Mouse (Mus musculus) stomach, postnatal 0 days (tissue): ENCODE results near the gene Itprid2.

ENCODE experiments used
- CTCF ChIP-seq: IDR thresholded peaks from 2 replicates; pipeline ENCODE4 v1.5.1; 2016; ENCODE audit warnings: antibody characterized with exemption, low read depth, mild to moderate bottlenecking, moderate library complexity
- EP300 ChIP-seq: optimal IDR thresholded peaks from 2 replicates; pipeline ENCODE3; 2016; ENCODE audit warnings: antibody characterized with exemption

DNA sequence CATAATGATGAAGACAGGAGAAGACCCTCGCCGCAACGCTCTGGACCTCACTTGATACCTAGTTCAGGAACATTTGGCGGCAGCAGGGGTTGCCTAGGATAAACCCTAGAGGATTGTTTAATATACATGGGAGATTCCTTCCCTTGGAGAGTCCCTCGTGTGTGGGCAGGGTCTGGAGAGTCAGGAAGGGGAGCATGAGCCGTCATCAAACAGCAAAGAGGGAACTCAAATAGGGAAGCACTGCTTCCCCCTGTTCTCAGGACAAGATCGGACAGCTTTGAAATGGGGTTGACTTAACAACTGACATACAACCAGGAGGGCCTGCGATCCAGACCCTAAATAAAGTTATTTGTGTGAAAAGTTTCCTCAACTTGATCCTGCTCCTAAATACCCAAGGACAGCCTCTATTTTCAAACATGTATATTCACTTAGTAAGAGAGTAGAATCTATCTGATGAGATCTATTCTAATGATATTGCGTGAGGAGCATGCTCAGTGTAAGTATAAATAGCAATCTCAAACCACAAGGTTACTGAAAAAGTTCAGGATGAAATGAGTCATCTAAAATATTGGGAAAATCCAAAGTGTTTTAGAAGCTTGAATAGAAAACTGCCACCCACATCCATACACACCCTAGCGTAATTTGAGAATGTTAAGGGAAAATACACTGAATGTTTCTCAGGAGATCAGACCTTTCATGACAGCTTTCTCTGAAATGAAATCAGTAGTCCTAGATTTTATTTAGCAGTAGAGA is 61.5 kb downstream of the Itprid2 start:
- no peak for TF ChIP-seq CTCF
- no peak for TF ChIP-seq EP300
